Mouse (Mus musculus) limb, embryonic 12.5 days (tissue): ENCODE results near the gene Zbtb20. TPM values are rescaled to one million over a fixed set of nuclear protein-coding genes. Genes with fewer than 3 reads are reported as not detected.
A peak's percentile ranks its signal among the peaks of the same experiment; 100 is the strongest.

Experiments
- ATAC-seq: fragments of 200-750 bp; cut with Nextera tagmentation; 2 replicates; pipeline ENCODE4 v1.8.0; 2017; ENCODE audit warnings: low read depth, moderate TSS enrichment; ENCODE audit not compliant: insufficient number of reproducible peaks, insufficient read depth, low FRiP score, low TSS enrichment
- H3K27ac ChIP-seq: fragments of 300-500 bp; sonication (generic); 2 replicates; pipeline ENCODE4 v1.5.1; 2016; ENCODE audit warnings: mild to moderate bottlenecking, moderate library complexity
- H3K27me3 ChIP-seq: fragments of 300-500 bp; sonication (generic); 2 replicates; pipeline ENCODE4 v1.6.1; 2016; ENCODE audit warnings: mild to moderate bottlenecking, moderate library complexity
- H3K36me3 ChIP-seq: fragments of 300-500 bp; sonication (generic); 2 replicates; pipeline ENCODE4 v1.6.1; 2016; ENCODE audit warnings: mild to moderate bottlenecking, moderate library complexity
- H3K4me1 ChIP-seq: fragments of 300-500 bp; sonication (generic); replicated peaks from 2 replicates; pipeline ENCODE4 v1.6.1; 2016
- H3K4me2 ChIP-seq: fragments of 300-500 bp; sonication (generic); 2 replicates; pipeline ENCODE4 v1.6.1; 2016; ENCODE audit warnings: mild to moderate bottlenecking, moderate library complexity
- H3K4me3 ChIP-seq: fragments of 300-500 bp; sonication (generic); replicated peaks from 2 replicates; pipeline ENCODE4 v1.5.1; 2016; ENCODE audit warnings: mild to moderate bottlenecking
- H3K9ac ChIP-seq: fragments of 300-500 bp; sonication (generic); replicated peaks from 2 replicates; pipeline ENCODE4 v1.6.1; 2016; ENCODE audit warnings: mild to moderate bottlenecking, moderate library complexity
- H3K9me3 ChIP-seq: fragments of 300-500 bp; sonication (generic); 2 replicates; pipeline ENCODE4 v1.6.1; 2016; ENCODE audit warnings: mild to moderate bottlenecking, moderate library complexity
- WGBS: fragments of 180-500 bp; shearing (Covaris S2); methylation state at CpG from one replicate; pipeline ENCODE4 v1.1.7; 2016; 5-methylcytosine and 5-hydroxymethylcytosine counted together
- polyA plus RNA-seq: library from polyadenylated mRNA; unstranded; fragments of >200 nt; fragmentation: Nextera tagmentation; extraction: Ambion mirVana; gene quantifications from 2 replicates; pipeline ENCODE4 v1.2.1, GENCODE M21; 2016

Zbtb20 gene
- polyA plus RNA-seq, 1 experiment from 2014 or later = 18.8 TPM

DNA sequence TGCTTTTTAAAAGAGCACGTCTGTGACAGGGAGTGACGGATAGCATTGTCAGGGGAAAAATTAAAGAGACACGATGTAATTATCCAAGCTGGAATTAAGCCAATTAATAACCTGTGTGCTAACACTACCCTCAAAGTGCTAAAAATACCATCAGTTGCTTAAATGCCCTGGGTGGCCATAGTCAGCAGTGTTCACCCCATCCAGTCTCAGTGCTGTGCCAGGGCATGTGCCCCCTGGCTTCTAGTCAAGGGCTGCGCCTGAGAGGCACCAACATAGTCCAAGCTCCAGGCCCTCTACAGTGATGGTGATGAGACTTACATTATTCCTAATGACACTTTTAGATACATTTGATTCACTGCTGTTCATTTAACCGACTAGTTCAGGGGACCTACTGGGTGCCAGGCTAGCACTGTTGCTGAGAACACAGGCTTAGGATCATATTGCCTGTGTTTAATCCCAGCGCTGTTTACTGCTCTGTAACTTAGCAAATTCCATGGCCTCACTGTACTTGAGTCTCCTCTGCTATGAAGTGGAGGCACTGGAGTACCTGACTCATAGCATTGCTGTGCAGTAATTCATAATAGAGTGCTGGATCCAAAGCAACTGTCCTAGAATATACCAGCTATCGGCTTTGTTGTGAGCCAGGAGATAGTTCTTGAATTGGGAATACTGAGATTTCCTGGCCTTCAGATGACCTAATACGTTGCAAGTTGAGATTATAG, 624.6 kb downstream of the Zbtb20 start:
- H3K4me3 ChIP-seq = no peak overlapping the region
- H3K4me2 ChIP-seq = no peak overlapping the region
- peaks cover 11% of the 10 kb centered on the region for H3K4me1 ChIP-seq
- H3K9me3 ChIP-seq = no peaks in the 10 kb centered on the region
- H3K36me3 ChIP-seq = no peaks in the 10 kb centered on the region
- ATAC-seq = no peak
- H3K9ac ChIP-seq = no peak overlapping the region
- no peak overlapping the region for H3K27ac ChIP-seq
- WGBS = 81% methylated on average over 8 of the region's 8 CpGs
- peaks cover 10% of the 10 kb centered on the region for H3K27me3 ChIP-seq

DNA sequence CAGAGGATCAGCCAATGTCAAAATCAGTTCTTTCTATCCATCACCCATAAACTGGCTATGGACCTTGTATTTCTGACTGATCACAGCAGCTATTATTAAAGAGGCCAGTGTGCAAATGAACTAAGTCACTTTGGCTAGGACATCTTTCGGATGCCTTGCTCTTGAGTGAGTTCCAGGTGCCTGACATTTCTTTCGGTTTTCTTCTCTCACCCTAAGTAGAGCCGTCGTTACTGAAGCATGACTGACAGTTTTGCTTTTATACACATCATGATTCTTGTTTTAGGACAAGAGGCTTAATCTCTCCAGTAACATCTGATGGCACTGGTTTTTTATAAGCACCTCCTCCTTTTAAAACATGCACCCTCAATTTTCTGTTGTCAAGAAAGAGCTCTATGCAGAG, 625.6 kb downstream of the Zbtb20 start:
- 78% methylated on average over 4 of the region's 4 CpGs for WGBS
- no peaks in the 10 kb centered on the region for H3K36me3 ChIP-seq
- no peak for ATAC-seq
- no peak overlapping the region for H3K4me3 ChIP-seq
- H3K27me3 ChIP-seq = peaks cover 10% of the 10 kb centered on the region
- no peak overlapping the region for H3K4me2 ChIP-seq
- no peaks in the 10 kb centered on the region for H3K9me3 ChIP-seq
- peaks cover 20% of the 10 kb centered on the region for H3K4me1 ChIP-seq
- no peak overlapping the region for H3K27ac ChIP-seq
- no peak overlapping the region for H3K9ac ChIP-seq

DNA sequence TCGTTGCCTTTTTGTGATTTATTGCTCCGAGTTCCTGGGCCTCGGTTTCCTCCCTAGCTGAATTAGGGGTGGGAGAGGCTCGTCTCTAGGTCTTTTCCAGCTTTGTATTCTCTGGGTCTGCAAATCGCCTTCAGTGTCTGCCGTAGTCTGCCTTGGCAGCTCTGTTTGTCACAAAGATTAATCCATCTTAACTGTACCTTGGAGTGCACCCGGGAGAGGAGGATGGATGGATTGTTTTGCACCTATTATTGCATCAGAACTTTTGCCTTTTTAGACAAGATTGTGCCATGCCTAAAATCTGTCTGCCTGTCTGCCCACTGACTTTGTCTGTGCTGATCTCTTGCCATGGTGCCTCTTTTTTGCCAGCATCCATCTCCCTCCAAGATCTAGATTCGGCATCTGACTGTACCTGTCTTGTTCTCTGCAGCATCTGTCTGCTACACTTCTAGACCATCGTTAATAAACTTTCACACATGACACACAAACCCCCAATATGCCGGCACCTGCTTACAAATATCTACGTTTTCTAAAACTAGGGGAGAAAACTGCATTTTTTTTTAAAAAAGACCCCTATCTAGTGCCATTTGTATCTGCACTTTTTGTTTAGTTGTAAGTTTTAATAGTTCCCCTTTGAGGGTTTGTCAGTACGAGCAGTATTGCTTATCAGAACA, 626.8 kb downstream of the Zbtb20 start:
- Histone ChIP-seq H3K27me3 (peaks cover 10% of the 10 kb centered on the region), H3K27ac (no peak overlapping the region), H3K9me3 (no peaks in the 10 kb centered on the region), H3K36me3 (no peaks in the 10 kb centered on the region), H3K4me1 (peaks cover 28% of the 10 kb centered on the region), H3K9ac (no peak overlapping the region), H3K4me2 (peak overlapping the region; percentile 70), H3K4me3 (no peak overlapping the region)
- 40% methylated on average over 12 of the region's 12 CpGs for WGBS
- no peak for ATAC-seq

DNA sequence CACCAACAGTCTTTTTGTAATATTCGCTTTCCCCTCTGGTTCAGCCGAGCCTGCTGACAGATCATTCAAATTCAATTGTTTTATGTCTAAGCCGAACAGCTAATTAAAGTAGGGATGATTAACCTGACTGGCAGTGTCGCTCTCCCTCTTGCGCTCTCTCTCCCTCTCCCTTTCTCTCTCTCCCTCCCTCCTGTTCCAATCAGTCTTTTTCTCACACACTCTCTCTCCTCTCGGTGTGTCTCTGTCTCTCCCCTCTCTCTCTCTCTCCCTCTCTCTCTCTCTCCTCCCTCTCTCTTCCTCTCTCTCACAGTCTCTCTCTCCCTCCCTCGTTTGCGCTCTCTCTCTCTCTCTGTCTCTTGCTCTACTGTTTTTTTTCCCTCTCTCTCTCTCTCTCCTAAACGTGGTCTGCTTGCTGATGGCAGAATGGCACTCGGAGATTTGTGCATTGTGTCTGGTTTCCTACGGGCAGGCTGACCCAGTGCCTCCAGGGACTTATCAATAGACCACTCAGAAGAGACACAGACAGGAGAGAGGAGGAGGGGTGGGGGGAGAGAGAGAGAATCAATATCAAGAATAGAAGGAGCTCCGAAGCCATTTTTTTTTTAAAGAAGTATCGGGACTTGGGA, 627.4 kb downstream of the Zbtb20 start:
- peaks cover 28% of the 10 kb centered on the region for H3K4me1 ChIP-seq
- ATAC-seq = no peak
- peaks cover 10% of the 10 kb centered on the region for H3K27me3 ChIP-seq
- no peaks in the 10 kb centered on the region for H3K9me3 ChIP-seq
- peak overlapping the region; percentile 24 for H3K9ac ChIP-seq
- peak overlapping the region; percentile 70 for H3K4me2 ChIP-seq
- H3K4me3 ChIP-seq = peak overlapping the region; percentile 37
- no peaks in the 10 kb centered on the region for H3K36me3 ChIP-seq
- 9% methylated on average over 13 of the region's 13 CpGs for WGBS
- no peak overlapping the region for H3K27ac ChIP-seq

DNA sequence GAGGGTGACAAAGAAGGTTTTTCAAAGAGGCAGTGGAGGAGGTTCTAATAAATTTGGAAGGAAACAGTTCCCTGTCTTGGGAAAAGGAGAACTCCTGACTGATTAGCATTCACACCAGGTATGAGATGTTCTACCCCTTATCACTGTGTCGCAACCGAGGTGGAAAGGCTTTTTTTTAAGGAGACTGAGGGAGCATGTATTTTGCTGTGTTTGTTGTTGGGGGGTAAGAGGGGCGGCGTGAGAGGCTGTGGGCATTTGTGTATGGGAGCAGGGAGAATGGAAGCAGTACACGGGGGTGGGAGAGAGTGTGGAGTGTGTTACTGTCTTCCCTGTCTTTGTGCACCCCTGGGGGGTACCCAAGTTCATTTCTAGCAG, 627.9 kb downstream of the Zbtb20 start:
- Histone ChIP-seq H3K9me3 (no peaks in the 10 kb centered on the region), H3K4me2 (peak overlapping the region; percentile 70), H3K27ac (no peak overlapping the region), H3K9ac (peak overlapping the region; percentile 24), H3K4me3 (peak overlapping the region; percentile 37), H3K36me3 (no peaks in the 10 kb centered on the region), H3K4me1 (peaks cover 28% of the 10 kb centered on the region), H3K27me3 (peaks cover 10% of the 10 kb centered on the region)
- ATAC-seq = no peak
- WGBS = 6% methylated on average over 5 of the region's 5 CpGs

DNA sequence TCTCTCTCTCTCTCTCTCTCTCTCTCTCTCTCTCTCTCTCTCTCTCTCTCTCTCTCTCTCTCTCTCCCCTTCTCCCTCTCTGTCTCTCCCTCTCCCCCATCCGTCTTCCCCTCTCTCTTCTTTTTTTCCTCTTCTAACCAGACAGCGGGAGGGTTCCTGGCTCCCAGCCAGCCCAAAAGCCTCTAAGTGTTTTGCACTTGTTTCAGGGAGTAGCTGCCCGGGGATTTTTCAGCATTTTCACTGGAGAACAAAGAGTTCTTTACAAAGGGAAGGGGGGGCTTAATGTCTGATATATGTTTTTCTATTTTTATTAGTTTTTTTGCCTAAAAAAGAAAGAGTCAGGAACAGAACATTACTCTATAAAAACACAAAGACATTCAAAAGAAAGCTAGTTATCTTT, 628.5 kb downstream of the Zbtb20 start:
- peak overlapping the region; percentile 37 for H3K4me3 ChIP-seq
- no peak for ATAC-seq
- H3K4me1 ChIP-seq = peaks cover 28% of the 10 kb centered on the region
- peaks cover 10% of the 10 kb centered on the region for H3K27me3 ChIP-seq
- H3K36me3 ChIP-seq = no peaks in the 10 kb centered on the region
- peak overlapping the region; percentile 70 for H3K4me2 ChIP-seq
- H3K9me3 ChIP-seq = no peaks in the 10 kb centered on the region
- H3K27ac ChIP-seq = no peak overlapping the region
- WGBS = 0% methylated on average over 3 of the region's 3 CpGs
- H3K9ac ChIP-seq = peak overlapping the region; percentile 24; the same call in 1 of the 2 replicates

DNA sequence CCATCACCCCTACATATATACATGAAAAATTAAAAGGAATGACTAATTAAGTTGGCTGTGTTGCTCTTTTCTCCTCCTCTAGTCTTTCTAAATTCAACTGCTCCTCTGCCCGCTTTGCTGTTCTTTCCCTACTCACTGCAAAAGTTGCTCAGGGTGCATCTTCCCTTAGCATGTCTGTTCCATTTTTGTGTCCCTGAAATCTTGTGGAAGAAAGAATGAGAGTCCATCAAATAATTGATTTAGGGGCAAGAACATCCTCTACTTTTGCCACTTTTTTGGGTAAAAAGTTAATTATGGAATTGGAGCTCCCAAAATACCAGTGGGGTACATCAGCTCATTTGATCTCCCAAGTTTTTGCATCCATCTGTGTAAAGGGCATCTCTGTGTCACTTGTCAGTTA, 628.9 kb downstream of the Zbtb20 start:
- 0 out of 2 replicates have a peak overlapping the region, but pooled peaks have one; percentile 70 for H3K4me2 ChIP-seq
- H3K27me3 ChIP-seq = peaks cover 10% of the 10 kb centered on the region
- H3K27ac ChIP-seq = no peak overlapping the region
- WGBS = 63% methylated on average over 1 of the region's 1 CpGs
- no peaks in the 10 kb centered on the region for H3K9me3 ChIP-seq
- peaks cover 28% of the 10 kb centered on the region for H3K4me1 ChIP-seq
- no peaks in the 10 kb centered on the region for H3K36me3 ChIP-seq
- H3K9ac ChIP-seq = no peak overlapping the region
- ATAC-seq = no peak
- no peak overlapping the region for H3K4me3 ChIP-seq

DNA sequence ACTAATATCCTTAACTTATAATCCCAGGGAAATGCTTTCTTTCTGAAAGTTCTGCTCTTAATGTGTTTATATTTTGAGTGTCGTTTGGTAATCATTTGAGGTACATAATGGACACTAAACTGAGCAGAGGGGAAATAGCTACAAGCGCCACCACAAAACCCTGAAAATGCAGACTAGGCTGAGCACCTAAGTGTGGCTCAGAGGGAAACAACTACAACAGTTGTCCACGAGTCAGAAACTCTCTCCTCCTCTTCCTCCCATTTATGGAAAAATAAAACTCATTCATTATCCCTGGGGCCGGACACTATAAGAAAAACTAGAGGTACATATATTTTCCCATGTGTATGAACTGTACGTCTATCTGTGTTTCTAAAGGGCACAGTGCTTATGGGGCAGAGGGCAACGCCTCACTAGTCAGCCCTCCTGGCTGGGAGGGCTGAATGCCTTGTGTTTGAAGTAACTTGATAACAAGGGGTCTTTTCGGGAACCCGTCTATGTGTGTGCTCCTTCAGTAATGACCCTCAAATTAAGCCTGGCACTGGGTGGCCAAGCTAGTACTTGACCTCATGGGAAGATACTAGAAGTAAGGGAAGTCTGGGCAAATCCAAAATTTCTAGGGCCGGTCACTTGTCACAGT, 629.8 kb downstream of the Zbtb20 start:
- ATAC-seq = no peak
- no peak overlapping the region for H3K27ac ChIP-seq
- H3K36me3 ChIP-seq = no peaks in the 10 kb centered on the region
- H3K4me2 ChIP-seq = no peak overlapping the region
- H3K4me3 ChIP-seq = no peak overlapping the region
- H3K9ac ChIP-seq = no peak overlapping the region
- no peaks in the 10 kb centered on the region for H3K9me3 ChIP-seq
- H3K27me3 ChIP-seq = peaks cover 10% of the 10 kb centered on the region
- peaks cover 28% of the 10 kb centered on the region for H3K4me1 ChIP-seq
- WGBS = 50% methylated on average over 9 of the region's 9 CpGs

DNA sequence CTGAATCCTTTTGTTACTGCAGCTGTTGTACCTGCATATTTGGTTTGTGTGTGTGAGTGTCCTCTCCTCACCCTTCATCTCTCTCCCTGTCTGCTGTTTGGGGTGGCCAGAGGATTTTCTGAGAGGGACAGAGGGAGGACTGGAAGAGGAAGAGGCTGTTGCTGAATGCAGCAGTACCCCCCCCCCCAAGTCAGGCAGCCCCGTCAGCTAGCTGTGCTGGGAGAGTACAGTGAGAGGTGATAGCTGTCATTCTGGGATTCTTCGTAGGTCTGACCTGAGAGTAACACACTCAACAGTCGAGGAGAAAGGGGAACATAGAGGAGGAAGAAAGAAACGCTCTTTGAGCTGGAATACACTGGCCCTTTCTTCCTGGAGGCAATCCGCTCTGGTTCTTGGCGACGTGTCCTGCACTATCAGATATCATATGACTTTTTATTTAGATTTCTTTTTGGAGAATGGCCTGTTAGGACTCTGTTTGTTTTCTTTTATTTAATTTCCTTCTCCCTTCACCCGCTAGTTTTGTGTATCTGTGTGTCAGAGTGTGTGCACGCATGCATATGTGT, 630.6 kb downstream of the Zbtb20 start:
- H3K4me2 ChIP-seq = no peak overlapping the region; the same call in 1 of the 2 replicates

DNA sequence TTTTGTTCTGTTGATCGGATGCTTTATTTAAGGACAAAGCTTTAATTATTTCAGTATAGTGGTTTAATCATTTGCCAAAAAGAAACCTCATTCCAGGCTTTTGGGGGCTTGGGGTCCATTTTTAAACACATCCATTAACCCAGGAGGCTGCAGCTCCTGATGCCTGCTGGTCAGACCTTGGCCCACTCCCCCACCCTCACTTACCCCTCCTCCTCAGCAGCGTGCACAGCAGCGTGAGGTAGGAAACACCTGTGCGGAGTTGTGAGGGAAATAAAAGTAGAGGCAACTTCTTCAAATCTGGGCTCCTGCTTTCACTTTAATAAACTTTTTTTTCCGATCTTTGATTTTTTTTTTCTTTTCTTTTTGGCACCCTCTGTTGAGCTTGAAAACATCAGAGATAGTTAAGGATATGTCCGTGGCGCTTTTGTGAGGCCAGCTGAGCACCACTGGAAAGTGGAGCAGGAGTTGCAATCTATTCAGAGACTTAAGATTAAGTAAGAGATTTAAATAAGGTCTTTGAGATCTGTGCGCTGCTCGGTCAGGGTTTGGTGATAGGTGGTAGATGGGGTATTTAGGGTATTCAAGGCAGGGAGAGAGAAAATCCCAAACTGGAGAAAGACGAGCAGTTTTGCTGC, 631.2 kb downstream of the Zbtb20 start:
- 34% methylated on average over 10 of the region's 10 CpGs for WGBS
- no peak overlapping the region for H3K4me3 ChIP-seq
- H3K9me3 ChIP-seq = no peaks in the 10 kb centered on the region
- no peak; the same call in 1 of the 2 replicates for ATAC-seq
- H3K4me2 ChIP-seq = peak overlapping the region; percentile 19; the same call in 1 of the 2 replicates
- H3K27me3 ChIP-seq = peaks cover 10% of the 10 kb centered on the region
- H3K4me1 ChIP-seq = peaks cover 28% of the 10 kb centered on the region
- H3K9ac ChIP-seq = no peak overlapping the region
- no peaks in the 10 kb centered on the region for H3K36me3 ChIP-seq
- no peak overlapping the region for H3K27ac ChIP-seq

More for the DNA sequence above, 630.6 kb downstream of the Zbtb20 start:
- Histone ChIP-seq H3K27me3 (peaks cover 10% of the 10 kb centered on the region), H3K9me3 (no peaks in the 10 kb centered on the region), H3K4me3 (no peak overlapping the region), H3K4me1 (peaks cover 28% of the 10 kb centered on the region), H3K9ac (no peak overlapping the region; the same call in 1 of the 2 replicates), H3K36me3 (no peaks in the 10 kb centered on the region), H3K27ac (0 out of 2 replicates have a peak overlapping the region, but pooled peaks have one; percentile 26)
- ATAC-seq = no peak
- 41% methylated on average over 9 of the region's 9 CpGs for WGBS
